Mouse (Mus musculus): ENCODE data around the gene Zfp3. TPM values are rescaled to one million over a fixed set of nuclear protein-coding genes. Genes with fewer than 3 reads are reported as not detected.

The Zfp3 gene
- polyA plus RNA-seq, 1 experiment from 2014 or later: 16.4 TPM

GRCm38 (mm10) chr11:70731178-70731577 lies 32.8 kb upstream of the Zfp3 start:
- Histone ChIP-seq H3K27me3 (replicated peaks; ENCODE audit: control insufficient read depth, insufficient read depth, low read length) (no peaks in the 10 kb centered on the region), H3K4me2 (ENCODE audit: low read length) (no peak overlapping the region), H3K36me3 (ENCODE audit: control insufficient read depth, insufficient read depth, low read length) (peaks cover 21% of the 10 kb centered on the region), H3K27ac (ENCODE audit: low read depth, low read length) (peak overlapping the region; percentile 48), H3K9ac (ENCODE audit: low read depth, low read length) (no peak overlapping the region), H3K9me3 (ENCODE audit: control insufficient read depth, low read length) (no peaks in the 10 kb centered on the region), H3K4me3 (ENCODE audit: low read length) (no peak overlapping the region), H3K4me1 (ENCODE audit: control insufficient read depth, insufficient read depth, low read depth, low read length) (no peaks in the 10 kb centered on the region)
- ATAC-seq: peak; percentile 86
- WGBS: 47% methylated on average over 5 of the region's 5 CpGs

GRCm38 (mm10) chr11:70733256-70733655 lies 30.8 kb upstream of the Zfp3 start:
- H3K27me3 ChIP-seq (replicated peaks; ENCODE audit: control insufficient read depth, insufficient read depth, low read length): no peaks in the 10 kb centered on the region
- H3K9me3 ChIP-seq (ENCODE audit: control insufficient read depth, low read length): no peaks in the 10 kb centered on the region

GRCm38 (mm10) chr11:70737749-70738148 lies 26.3 kb upstream of the Zfp3 start:
- H3K4me1 ChIP-seq (ENCODE audit: control insufficient read depth, insufficient read depth, low read depth, low read length): no peaks in the 10 kb centered on the region
- ATAC-seq: no peak
- 70% methylated on average over 5 of the region's 5 CpGs for WGBS

More at GRCm38 (mm10) chr11:70733256-70733655, 30.8 kb upstream of the Zfp3 start:
- peaks cover 5% of the 10 kb centered on the region for H3K36me3 ChIP-seq (ENCODE audit: control insufficient read depth, insufficient read depth, low read length)
- no peak overlapping the region for H3K9ac ChIP-seq (ENCODE audit: low read depth, low read length)
- H3K4me1 ChIP-seq (ENCODE audit: control insufficient read depth, insufficient read depth, low read depth, low read length): no peaks in the 10 kb centered on the region
- ATAC-seq: no peak
- H3K27ac ChIP-seq (ENCODE audit: low read depth, low read length): no peak overlapping the region
- WGBS: 79% methylated on average over 5 of the region's 5 CpGs
- no peak overlapping the region for H3K4me2 ChIP-seq (ENCODE audit: low read length)
- H3K4me3 ChIP-seq (ENCODE audit: low read length): no peak overlapping the region

GRCm38 (mm10) chr11:70741603-70742002 lies 22.4 kb upstream of the Zfp3 start:
- ATAC-seq: no peak
- no peak overlapping the region for H3K4me3 ChIP-seq (ENCODE audit: low read length)
- 94% methylated on average over 3 of the region's 3 CpGs for WGBS
- H3K9me3 ChIP-seq (ENCODE audit: control insufficient read depth, low read length): no peaks in the 10 kb centered on the region
- no peak overlapping the region for H3K27ac ChIP-seq (ENCODE audit: low read depth, low read length)
- H3K4me1 ChIP-seq (ENCODE audit: control insufficient read depth, insufficient read depth, low read depth, low read length): no peaks in the 10 kb centered on the region
- no peak overlapping the region for H3K4me2 ChIP-seq (ENCODE audit: low read length)
- no peaks in the 10 kb centered on the region for H3K36me3 ChIP-seq (ENCODE audit: control insufficient read depth, insufficient read depth, low read length)
- H3K9ac ChIP-seq (ENCODE audit: low read depth, low read length): no peak overlapping the region
- H3K27me3 ChIP-seq (replicated peaks; ENCODE audit: control insufficient read depth, insufficient read depth, low read length): no peaks in the 10 kb centered on the region

More at GRCm38 (mm10) chr11:70737749-70738148, 26.3 kb upstream of the Zfp3 start:
- Histone ChIP-seq H3K4me3 (ENCODE audit: low read length) (no peak overlapping the region), H3K9me3 (ENCODE audit: control insufficient read depth, low read length) (no peaks in the 10 kb centered on the region), H3K4me2 (ENCODE audit: low read length) (no peak overlapping the region), H3K36me3 (ENCODE audit: control insufficient read depth, insufficient read depth, low read length) (no peaks in the 10 kb centered on the region), H3K27me3 (replicated peaks; ENCODE audit: control insufficient read depth, insufficient read depth, low read length) (no peaks in the 10 kb centered on the region), H3K9ac (ENCODE audit: low read depth, low read length) (no peak overlapping the region), H3K27ac (ENCODE audit: low read depth, low read length) (no peak overlapping the region)

GRCm38 (mm10) chr11:70742117-70742516 lies 21.9 kb upstream of the Zfp3 start:
- ATAC-seq: no peak
- H3K4me2 ChIP-seq (ENCODE audit: low read length): no peak overlapping the region
- H3K4me3 ChIP-seq (ENCODE audit: low read length): no peak overlapping the region
- H3K27me3 ChIP-seq (replicated peaks; ENCODE audit: control insufficient read depth, insufficient read depth, low read length): no peaks in the 10 kb centered on the region
- H3K9ac ChIP-seq (ENCODE audit: low read depth, low read length): no peak overlapping the region
- no peaks in the 10 kb centered on the region for H3K9me3 ChIP-seq (ENCODE audit: control insufficient read depth, low read length)
- H3K27ac ChIP-seq (ENCODE audit: low read depth, low read length): no peak overlapping the region
- no peaks in the 10 kb centered on the region for H3K4me1 ChIP-seq (ENCODE audit: control insufficient read depth, insufficient read depth, low read depth, low read length)
- no peaks in the 10 kb centered on the region for H3K36me3 ChIP-seq (ENCODE audit: control insufficient read depth, insufficient read depth, low read length)
- WGBS: 80% methylated on average over 7 of the region's 7 CpGs

- H3K4me1 ChIP-seq (ENCODE audit: control insufficient read depth, insufficient read depth, low read depth, low read length): no peaks in the 10 kb centered on the region
- H3K27ac ChIP-seq (ENCODE audit: low read depth, low read length): no peak overlapping the region
- no peak overlapping the region for H3K4me3 ChIP-seq (ENCODE audit: low read length)
- no peak overlapping the region for H3K9ac ChIP-seq (ENCODE audit: low read depth, low read length)
- no peak overlapping the region for H3K4me2 ChIP-seq (ENCODE audit: low read length)
- H3K9me3 ChIP-seq (ENCODE audit: control insufficient read depth, low read length): no peaks in the 10 kb centered on the region
- ATAC-seq: no peak
- 72% methylated on average over 12 of the region's 12 CpGs for WGBS
- H3K36me3 ChIP-seq (ENCODE audit: control insufficient read depth, insufficient read depth, low read length): no peaks in the 10 kb centered on the region
- no peaks in the 10 kb centered on the region for H3K27me3 ChIP-seq (replicated peaks; ENCODE audit: control insufficient read depth, insufficient read depth, low read length)
Observed at GRCm38 (mm10) chr11:70742581-70743459, 21.2 kb upstream of the Zfp3 start.

GRCm38 (mm10) chr11:70745636-70746035 lies 18.4 kb upstream of the Zfp3 start:
- 89% methylated on average over 7 of the region's 7 CpGs for WGBS
- no peak overlapping the region for H3K9ac ChIP-seq (ENCODE audit: low read depth, low read length)
- H3K36me3 ChIP-seq (ENCODE audit: control insufficient read depth, insufficient read depth, low read length): no peaks in the 10 kb centered on the region
- no peak overlapping the region for H3K4me3 ChIP-seq (ENCODE audit: low read length)
- no peaks in the 10 kb centered on the region for H3K9me3 ChIP-seq (ENCODE audit: control insufficient read depth, low read length)
- H3K4me1 ChIP-seq (ENCODE audit: control insufficient read depth, insufficient read depth, low read depth, low read length): no peaks in the 10 kb centered on the region
- H3K27me3 ChIP-seq (replicated peaks; ENCODE audit: control insufficient read depth, insufficient read depth, low read length): no peaks in the 10 kb centered on the region
- H3K27ac ChIP-seq (ENCODE audit: low read depth, low read length): no peak overlapping the region
- ATAC-seq: no peak
- no peak overlapping the region for H3K4me2 ChIP-seq (ENCODE audit: low read length)

- 89% methylated on average over 4 of the region's 4 CpGs for WGBS
Observed at GRCm38 (mm10) chr11:70747876-70748545, 16.0 kb upstream of the Zfp3 start.

GRCm38 (mm10) chr11:70752337-70753017 lies 11.5 kb upstream of the Zfp3 start:
- Histone ChIP-seq H3K9me3 (ENCODE audit: control insufficient read depth, low read length) (no peaks in the 10 kb centered on the region), H3K4me1 (ENCODE audit: control insufficient read depth, insufficient read depth, low read depth, low read length) (peaks cover 2% of the 10 kb centered on the region; the same call in 1 of the 2 replicates), H3K4me2 (ENCODE audit: low read length) (no peak overlapping the region), H3K36me3 (ENCODE audit: control insufficient read depth, insufficient read depth, low read length) (no peaks in the 10 kb centered on the region), H3K9ac (ENCODE audit: low read depth, low read length) (no peak overlapping the region), H3K27ac (ENCODE audit: low read depth, low read length) (no peak overlapping the region), H3K4me3 (ENCODE audit: low read length) (no peak overlapping the region), H3K27me3 (replicated peaks; ENCODE audit: control insufficient read depth, insufficient read depth, low read length) (no peaks in the 10 kb centered on the region)
- 90% methylated on average over 4 of the region's 4 CpGs for WGBS
- no peak for ATAC-seq

More at GRCm38 (mm10) chr11:70747876-70748545, 16.0 kb upstream of the Zfp3 start:
- H3K4me2 ChIP-seq (ENCODE audit: low read length): no peak overlapping the region
- no peak overlapping the region for H3K4me3 ChIP-seq (ENCODE audit: low read length)
- H3K9me3 ChIP-seq (ENCODE audit: control insufficient read depth, low read length): no peaks in the 10 kb centered on the region
- no peak overlapping the region for H3K9ac ChIP-seq (ENCODE audit: low read depth, low read length)
- no peaks in the 10 kb centered on the region for H3K4me1 ChIP-seq (ENCODE audit: control insufficient read depth, insufficient read depth, low read depth, low read length)
- no peaks in the 10 kb centered on the region for H3K36me3 ChIP-seq (ENCODE audit: control insufficient read depth, insufficient read depth, low read length)
- no peak overlapping the region for H3K27ac ChIP-seq (ENCODE audit: low read depth, low read length)
- no peaks in the 10 kb centered on the region for H3K27me3 ChIP-seq (replicated peaks; ENCODE audit: control insufficient read depth, insufficient read depth, low read length)
- no peak for ATAC-seq

All from hindbrain, embryonic 16.5 days (tissue).